11 mouse cellular contexts compared by ENCODE assay signal in the genomic region with DNA sequence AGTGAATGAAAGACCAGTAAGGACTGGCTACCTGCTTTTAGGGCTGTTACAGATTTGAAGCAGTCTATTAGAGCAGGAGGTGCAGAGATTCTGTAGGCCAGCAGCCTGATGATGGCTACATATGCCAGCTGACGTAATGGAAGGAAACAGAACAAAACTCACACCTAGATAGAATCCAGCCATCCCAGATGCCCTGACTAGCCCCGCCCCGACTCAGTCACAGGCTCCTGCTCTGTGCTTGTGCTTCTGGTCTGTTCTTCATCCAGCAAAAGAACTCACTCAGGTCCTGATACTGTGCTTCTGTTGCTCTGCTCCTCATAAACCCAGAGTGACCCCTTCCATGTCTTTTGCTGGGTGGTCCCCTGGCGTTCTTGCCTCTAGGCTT. TPM values are rescaled to one million over a fixed set of nuclear protein-coding genes. Genes with fewer than 3 reads are reported as not detected.
DNase-seq lines count a peak whose midpoint lies in the region; ATAC-seq and TF ChIP-seq lines count a peak whose summit lies in the region.
"Had no signal": no experiment of that assay in that cellular context is flagged by ENCODE, and none has a peak within 500 bp of the region (broad histone marks: within the 10 kb centered on the region; RNA-seq: fewer than 3 reads in every experiment).

No protein-coding gene starts in this region.

- no peak for TF ChIP-seq POLR2A in myocyte (IDR thresholded peaks at IDR 0.05; ENCODE audit: insufficient read length, low read depth)

- DNase-seq in heart, postnatal 14 days = no peak
- no peak for DNase-seq in lung, adult 18-20 months
- no peak for DNase-seq in midbrain, embryonic 14.5 days
- DNase-seq: cerebellum, postnatal 25 days; retina, postnatal 1 day had no signal

- no peaks in the 10 kb centered on the region for H3K36me3 ChIP-seq in heart, embryonic 11.5 days (ENCODE audit: control insufficient read depth, insufficient read depth, low read length)
- H3K36me3 ChIP-seq in lung, embryonic 15.5 days = no peaks in the 10 kb centered on the region
- no peaks in the 10 kb centered on the region for H3K36me3 ChIP-seq in heart, embryonic 14.5 days (ENCODE audit: control insufficient read depth, insufficient read depth, low read length)
- no peaks in the 10 kb centered on the region for H3K36me3 ChIP-seq in myocyte (ENCODE audit: control insufficient read depth, insufficient read depth)
- no peaks in the 10 kb centered on the region for H3K36me3 ChIP-seq in midbrain, embryonic 14.5 days (ENCODE audit: control insufficient read depth, insufficient read depth, low read length)

- intact Hi-C loops in heart, postnatal 14 days (cut with DNase I) = loop anchor here (2.0 to 5.0 kb wide), 2 partner anchors 28 to 41 kb away; no protein-coding TSS in a partner anchor

- no peak overlapping the region for H3K4me2 ChIP-seq in heart, embryonic 11.5 days
- H3K4me2 ChIP-seq in lung, embryonic 15.5 days = no peak overlapping the region
- H3K4me2 ChIP-seq in heart, embryonic 14.5 days (ENCODE audit: low read length) = no peak overlapping the region
- no peak overlapping the region for H3K4me2 ChIP-seq in myocyte (ENCODE audit: low read depth)
- H3K4me2 ChIP-seq in midbrain, embryonic 14.5 days (ENCODE audit: low read length) = no peak overlapping the region

- H3K4me3 ChIP-seq in heart, embryonic 11.5 days (ENCODE audit: low read depth, low read length) = no peak overlapping the region
- H3K4me3 ChIP-seq in lung, embryonic 15.5 days = no peak overlapping the region
- no peak overlapping the region for H3K4me3 ChIP-seq in heart, embryonic 14.5 days (ENCODE audit: control insufficient read depth in 1 of 2, insufficient read depth in 1 of 2, low read depth in 1 of 2, low read length in 2 of 2)
- H3K4me3 ChIP-seq in myocyte = no peak overlapping the region
- no peak overlapping the region for H3K4me3 ChIP-seq in midbrain, embryonic 14.5 days (replicated peaks; ENCODE audit: low read depth, low read length)
- H3K4me3 ChIP-seq: erythroblast, embryonic 14.5 days had no signal

- H3K4me1 ChIP-seq in heart, embryonic 11.5 days (ENCODE audit: control insufficient read depth, insufficient read depth, low read length) = peaks cover 29% of the 10 kb centered on the region
- H3K4me1 ChIP-seq in lung, embryonic 15.5 days = peaks cover 44% of the 10 kb centered on the region
- H3K4me1 ChIP-seq in heart, embryonic 14.5 days (ENCODE audit: control insufficient read depth in 2 of 2, insufficient read depth in 2 of 2, low read length in 2 of 2) = peaks cover 10 to 46% of the 10 kb centered on the region in 2 experiments
- H3K4me1 ChIP-seq in midbrain, embryonic 14.5 days (ENCODE audit: control insufficient read depth, insufficient read depth, low read length) = peaks cover 4% of the 10 kb centered on the region; the same call in 1 of the 2 replicates

- H3K79me2 ChIP-seq in myocyte (ENCODE audit: control insufficient read depth, insufficient read depth) = peaks cover 5% of the 10 kb centered on the region

- WGBS in heart, embryonic 11.5 days (ENCODE audit: insufficient replicate concordance) = 53% methylated on average over 4 of the region's 4 CpGs
- WGBS in lung, embryonic 15.5 days = 56% methylated on average over 4 of the region's 4 CpGs
- 47% methylated on average over 4 of the region's 4 CpGs for WGBS in heart, embryonic 14.5 days
- WGBS in midbrain, embryonic 14.5 days = 83% methylated on average over 4 of the region's 4 CpGs

- no peak overlapping the region for H3ac ChIP-seq in myocyte (ENCODE audit: control insufficient read depth, insufficient read length)

- no peaks in the 10 kb centered on the region for H3K9me3 ChIP-seq in heart, embryonic 11.5 days (replicated peaks; ENCODE audit: control insufficient read depth, low read length)
- no peaks in the 10 kb centered on the region for H3K9me3 ChIP-seq in lung, embryonic 15.5 days
- no peaks in the 10 kb centered on the region for H3K9me3 ChIP-seq in heart, embryonic 14.5 days (ENCODE audit: control insufficient read depth, low read length)
- no peaks in the 10 kb centered on the region for H3K9me3 ChIP-seq in midbrain, embryonic 14.5 days (ENCODE audit: control insufficient read depth, low read length)

- no peak overlapping the region for H3K9ac ChIP-seq in heart, embryonic 11.5 days (ENCODE audit: low read depth, low read length)
- no peak overlapping the region for H3K9ac ChIP-seq in lung, embryonic 15.5 days
- no peak overlapping the region for H3K9ac ChIP-seq in heart, embryonic 14.5 days (ENCODE audit: low read length)
- no peak overlapping the region for H3K9ac ChIP-seq in midbrain, embryonic 14.5 days (replicated peaks; ENCODE audit: low read length)

- no peaks in the 10 kb centered on the region for H3K27me3 ChIP-seq in heart, embryonic 11.5 days (ENCODE audit: control insufficient read depth, insufficient read depth, low read length)
- no peaks in the 10 kb centered on the region for H3K27me3 ChIP-seq in lung, embryonic 15.5 days
- no peaks in the 10 kb centered on the region for H3K27me3 ChIP-seq in heart, embryonic 14.5 days (ENCODE audit: control insufficient read depth, insufficient read depth, low read length)
- H3K27me3 ChIP-seq in myocyte (ENCODE audit: control insufficient read depth, insufficient read depth, insufficient read length) = no peaks in the 10 kb centered on the region
- H3K27me3 ChIP-seq in midbrain, embryonic 14.5 days (ENCODE audit: control insufficient read depth, insufficient read depth, low read length) = no peaks in the 10 kb centered on the region

- H3K27ac ChIP-seq in heart, embryonic 11.5 days (ENCODE audit: low read depth, low read length) = peak overlapping the region; percentile 55; the same call in 1 of the 2 replicates
- peak overlapping the region; percentile 54 for H3K27ac ChIP-seq in lung, embryonic 15.5 days
- H3K27ac ChIP-seq in heart, embryonic 14.5 days (replicated peaks in 1 of 2; ENCODE audit: control insufficient read depth in 1 of 2, insufficient read depth in 1 of 2, low read depth in 2 of 2, low read length in 2 of 2) = peak overlapping the region; percentile 25 to 53
- H3K27ac ChIP-seq in midbrain, embryonic 14.5 days (replicated peaks; ENCODE audit: low read depth, low read length) = no peak overlapping the region

- no peak for ATAC-seq in heart, embryonic 11.5 days (replicated peaks; ENCODE audit: insufficient number of reproducible peaks, low FRiP score, low TSS enrichment)
- no peak for ATAC-seq in lung, embryonic 15.5 days (ENCODE audit: borderline replicate concordance, extremely low read depth, low FRiP score, low TSS enrichment)
- ATAC-seq in heart, embryonic 14.5 days (ENCODE audit: insufficient number of reproducible peaks, insufficient read depth, low FRiP score, low read depth) = no peak
- no peak for ATAC-seq in midbrain, embryonic 14.5 days (ENCODE audit: low FRiP score, low TSS enrichment)
- ATAC-seq in activated CD4-positive, CD25-positive, alpha-beta regulatory T cell, adult 4 months = no peak

TF ChIP-seq in myocyte, 11 proteins besides CTCF, POLR2A, EP300 and RAD21 (continues in another document):
- no peak for TF ChIP-seq TCF12 (IDR thresholded peaks at IDR 0.05; ENCODE audit: insufficient read depth, poor library complexity, severe bottlenecking)
- peak; percentile 56; the same call in 1 of the 2 replicates for TF ChIP-seq CEBPB (IDR thresholded peaks at IDR 0.05; ENCODE audit: insufficient read depth, poor library complexity, severe bottlenecking)
- TF ChIP-seq POLR2AphosphoS2 (IDR thresholded peaks at IDR 0.05; ENCODE audit: insufficient read length, low read depth) = no peak
- no peak for TF ChIP-seq SRF (IDR thresholded peaks at IDR 0.05; ENCODE audit: control insufficient read depth, insufficient read length, low read depth)

RNA-seq across cellular contexts. Expression of a gene that starts 3.1 kb away (rescaled TPM):
- polyA plus RNA-seq in heart, embryonic 11.5 days (2014; fragmentation: Nextera tagmentation; extraction: Ambion mirVana) = 21.0 and 26.7 TPM in 2 replicates
- 10 to 100 TPM; 13.2 to 18.6 TPM for total RNA-seq in heart, postnatal 14 days (2021)
- 21.9 and 24.6 TPM in 2 replicates for polyA plus RNA-seq in lung, embryonic 15.5 days (2015; fragmentation: Nextera tagmentation; extraction: Ambion mirVana)
- polyA plus RNA-seq in heart, embryonic 14.5 days (2014; fragmentation: Nextera tagmentation; extraction: Ambion mirVana) = 22.6 and 23.6 TPM in 2 replicates
- polyA plus RNA-seq in myocyte (2012; fragmentation: generic; extraction: Trizol) = 21.4 TPM
- polyA plus RNA-seq in midbrain, embryonic 14.5 days (2014; fragmentation: Nextera tagmentation; extraction: Ambion mirVana) = 19.1 and 28.1 TPM in 2 replicates
- polyA plus RNA-seq in activated CD4-positive, CD25-positive, alpha-beta regulatory T cell, adult 4 months (2017; shearing (Covaris generic)) = 1 to 10 TPM; 2.3 to 2.7 TPM

RNA-seq across cellular contexts. Expression of a gene that starts 3.2 kb away (rescaled TPM):
- 12.5 and 14.6 TPM in 2 replicates for polyA plus RNA-seq in heart, embryonic 11.5 days (2014; fragmentation: Nextera tagmentation; extraction: Ambion mirVana)
- 1 to 10 TPM; 1.7 to 2.1 TPM for total RNA-seq in heart, postnatal 14 days (2021)
- polyA plus RNA-seq in lung, embryonic 15.5 days (2015; fragmentation: Nextera tagmentation; extraction: Ambion mirVana) = 21.0 and 22.6 TPM in 2 replicates
- 7.6 and 9.6 TPM in 2 replicates for polyA plus RNA-seq in heart, embryonic 14.5 days (2014; fragmentation: Nextera tagmentation; extraction: Ambion mirVana)
- 0.56 TPM for polyA plus RNA-seq in myocyte (2012; fragmentation: generic; extraction: Trizol)
- 5.3 and 10.2 TPM in 2 replicates for polyA plus RNA-seq in midbrain, embryonic 14.5 days (2014; fragmentation: Nextera tagmentation; extraction: Ambion mirVana)
- 10 to 100 TPM in 1 of 2 experiments, 1 to 10 TPM in 1; 8.7 to 10.4 TPM for polyA plus RNA-seq in activated CD4-positive, CD25-positive, alpha-beta regulatory T cell, adult 4 months (2017; shearing (Covaris generic))

RNA-seq across cellular contexts. Expression of a gene that starts 18.1 kb away (rescaled TPM):
- polyA plus RNA-seq in heart, embryonic 11.5 days (2014; fragmentation: Nextera tagmentation; extraction: Ambion mirVana) = 0.50 and 0.63 TPM in 2 replicates
- total RNA-seq in heart, postnatal 14 days (2021) = under 1 TPM; 0.56 to 0.76 TPM
- 1.1 and 1.2 TPM in 2 replicates for polyA plus RNA-seq in lung, embryonic 15.5 days (2015; fragmentation: Nextera tagmentation; extraction: Ambion mirVana)
- 0.42 and 0.47 TPM in 2 replicates for polyA plus RNA-seq in heart, embryonic 14.5 days (2014; fragmentation: Nextera tagmentation; extraction: Ambion mirVana)
- polyA plus RNA-seq in myocyte (2012; fragmentation: generic; extraction: Trizol) = not detected
- polyA plus RNA-seq in midbrain, embryonic 14.5 days (2014; fragmentation: Nextera tagmentation; extraction: Ambion mirVana) = 2.5 and 3.2 TPM in 2 replicates
- polyA plus RNA-seq in activated CD4-positive, CD25-positive, alpha-beta regulatory T cell, adult 4 months (2017; shearing (Covaris generic)) = under 1 TPM; 0.19 to 0.24 TPM
- polyA plus RNA-seq: erythroblast, embryonic 14.5 days had no signal

RNA-seq across cellular contexts. Expression of a gene that starts 47.8 kb away (rescaled TPM):
- polyA plus RNA-seq in heart, embryonic 11.5 days (2014; fragmentation: Nextera tagmentation; extraction: Ambion mirVana) = 1,431 and 1,576 TPM in 2 replicates
- 100 to 1,000 TPM; 618 to 675 TPM for total RNA-seq in heart, postnatal 14 days (2021)
- 2,081 and 2,182 TPM in 2 replicates for polyA plus RNA-seq in lung, embryonic 15.5 days (2015; fragmentation: Nextera tagmentation; extraction: Ambion mirVana)
- polyA plus RNA-seq in heart, embryonic 14.5 days (2014; fragmentation: Nextera tagmentation; extraction: Ambion mirVana) = 1,410 and 1,566 TPM in 2 replicates
- 4,367 TPM for polyA plus RNA-seq in myocyte (2012; fragmentation: generic; extraction: Trizol)
- 1,221 and 1,292 TPM in 2 replicates for polyA plus RNA-seq in midbrain, embryonic 14.5 days (2014; fragmentation: Nextera tagmentation; extraction: Ambion mirVana)
- polyA plus RNA-seq in activated CD4-positive, CD25-positive, alpha-beta regulatory T cell, adult 4 months (2017; shearing (Covaris generic)) = 1,000 to 10,000 TPM; 7,828 to 8,360 TPM
